Mouse (Mus musculus): ENCODE results near the gene Camta1.

Gene Camta1

GRCm38 (mm10) chr4:151860441-151861331 is 990 bp downstream of the Camta1 start:
- peak; percentile 50 for DNase-seq

GRCm38 (mm10) chr4:151859275-151859674 is 2.4 kb downstream of the Camta1 start:
- no peak for DNase-seq

- peak; percentile 27 for DNase-seq
Observed at GRCm38 (mm10) chr4:151853949-151854348, 7.7 kb downstream of the Camta1 start.

- peak; percentile 80 for DNase-seq
Observed at GRCm38 (mm10) chr4:151851179-151851578, 10.5 kb downstream of the Camta1 start.

- DNase-seq, result no peak
Observed at GRCm38 (mm10) chr4:151842591-151842990, 19.1 kb downstream of the Camta1 start.

GRCm38 (mm10) chr4:151838518-151838917 is 23.2 kb downstream of the Camta1 start:
- no peak for DNase-seq

GRCm38 (mm10) chr4:151835860-151836259 is 25.8 kb downstream of the Camta1 start:
- no peak for DNase-seq

- DNase-seq, result no peak
Observed at GRCm38 (mm10) chr4:151834536-151834935, 27.1 kb downstream of the Camta1 start.

- DNase-seq, result no peak
Observed at GRCm38 (mm10) chr4:151833940-151834449, 27.7 kb downstream of the Camta1 start.

GRCm38 (mm10) chr4:151827840-151828239 is 33.8 kb downstream of the Camta1 start:
- no peak for DNase-seq

GRCm38 (mm10) chr4:151827356-151827755 is 34.3 kb downstream of the Camta1 start:
- DNase-seq, result no peak

- peak; percentile 13 for DNase-seq
Observed at GRCm38 (mm10) chr4:151823963-151824362, 37.7 kb downstream of the Camta1 start.

- DNase-seq, result peak; percentile 82
Observed at GRCm38 (mm10) chr4:151822986-151823385, 38.7 kb downstream of the Camta1 start.

- no peak for DNase-seq
Observed at GRCm38 (mm10) chr4:151817981-151818766, 43.5 kb downstream of the Camta1 start.

- no peak for DNase-seq
Observed at GRCm38 (mm10) chr4:151813711-151814110, 48.0 kb downstream of the Camta1 start.

- no peak for DNase-seq
Observed at GRCm38 (mm10) chr4:151805685-151806084, 56.0 kb downstream of the Camta1 start.

GRCm38 (mm10) chr4:151805046-151805445 is 56.6 kb downstream of the Camta1 start:
- peak; percentile 71 for DNase-seq

GRCm38 (mm10) chr4:151804208-151804607 is 57.5 kb downstream of the Camta1 start:
- DNase-seq, result no peak

- no peak for DNase-seq
Observed at GRCm38 (mm10) chr4:151798630-151799029, 63.0 kb downstream of the Camta1 start.

- no peak for DNase-seq
Observed at GRCm38 (mm10) chr4:151793694-151794093, 68.0 kb downstream of the Camta1 start.

- no peak for DNase-seq
Observed at GRCm38 (mm10) chr4:151786946-151787705, 74.5 kb downstream of the Camta1 start.

- DNase-seq, result no peak
Observed at GRCm38 (mm10) chr4:151780511-151780910, 81.2 kb downstream of the Camta1 start.

- no peak for DNase-seq
Observed at GRCm38 (mm10) chr4:151779962-151780459, 81.7 kb downstream of the Camta1 start.

Measured in lung, postnatal 36 days (tissue).